Mouse (Mus musculus): ENCODE measurements at regions not wholly inside any gene's neighbourhood (a gene's known extent, or its start where the extent isn't known, plus 50 kb on each side); places are given as distances from the start of the nearest gene placed in this dataset.

- ChIA-PET CTCF (no interaction called here), POLR2A (no interaction called here)
Observed at GRCm38 (mm10) chr1:186412296-186412695, 293.5 kb downstream of the Tgfb2 start.

- CTCF ChIA-PET, result interaction anchor here in 1 of 4 experiments (0.5 kb wide), 1 partner anchor 726 kb away, joined by 3 read pairs; no protein-coding TSS in a partner anchor
- POLR2A ChIA-PET, result interaction anchor here in 1 of 4 experiments (0.6 kb wide), 1 partner anchor 12 kb away, joined by 4 read pairs; no protein-coding TSS in a partner anchor
Observed at GRCm38 (mm10) chr1:186408986-186409441, 291.9 kb upstream of the Lyplal1 start.

- POLR2A ChIA-PET, result no interaction called here
- CTCF ChIA-PET, result interaction anchor here in 1 of 4 experiments (0.6 kb wide), 1 partner anchor 12 kb away, joined by 6 read pairs; no protein-coding TSS in a partner anchor
Observed at GRCm38 (mm10) chr1:186407656-186408055, 290.5 kb upstream of the Lyplal1 start.

- CTCF ChIA-PET, result no interaction called here
- POLR2A ChIA-PET, result no interaction called here
Observed at GRCm38 (mm10) chr1:186405693-186406092, 288.6 kb upstream of the Lyplal1 start.

GRCm38 (mm10) chr1:186399762-186400161 is 282.7 kb upstream of the Lyplal1 start:
- POLR2A ChIA-PET, result no interaction called here
- CTCF ChIA-PET, result interaction anchor here in 1 of 4 experiments (1.0 kb wide), 1 partner anchor 16 kb away, joined by 3 read pairs; no protein-coding TSS in a partner anchor

- POLR2A ChIA-PET, result interaction anchor here in 1 of 4 experiments (0.6 kb wide), 1 partner anchor 29 kb away, joined by 3 read pairs; no protein-coding TSS in a partner anchor
- CTCF ChIA-PET, result interaction anchor here in 3 of 4 experiments (0.6 to 2.3 kb wide), 4 partner anchors 327 to 342 kb away, joined by 4 to 7 read pairs (median 4); no protein-coding TSS in a partner anchor
Observed at GRCm38 (mm10) chr1:186393005-186393404, 275.9 kb upstream of the Lyplal1 start.

- ChIA-PET CTCF (interaction anchor here in 2 of 4 experiments (0.7 to 2.0 kb wide), 2 partner anchors 106 to 337 kb away, joined by 4 to 5 read pairs; no protein-coding TSS in a partner anchor), POLR2A (interaction anchor here in 1 of 4 experiments (0.6 kb wide), 1 partner anchor 104 kb away, joined by 6 read pairs; no protein-coding TSS in a partner anchor)
Observed at GRCm38 (mm10) chr1:186384440-186384839, 267.3 kb upstream of the Lyplal1 start.

- ChIA-PET CTCF (interaction anchor here in 3 of 4 experiments (0.6 to 2.0 kb wide), 8 partner anchors 16 to 339 kb away, joined by 3 to 6 read pairs (median 3); no protein-coding TSS in a partner anchor), POLR2A (no interaction called here)
Observed at GRCm38 (mm10) chr1:186383453-186383852, 266.3 kb upstream of the Lyplal1 start.

- POLR2A ChIA-PET, result no interaction called here
- CTCF ChIA-PET, result interaction anchor here in 2 of 4 experiments (1.0 to 2.0 kb wide), 5 partner anchors 16 to 339 kb away, joined by 3 to 6 read pairs (median 3); no protein-coding TSS in a partner anchor
Observed at GRCm38 (mm10) chr1:186383006-186383405, 265.9 kb upstream of the Lyplal1 start.

GRCm38 (mm10) chr1:186379938-186380847 is 263.1 kb upstream of the Lyplal1 start:
- ChIA-PET CTCF (interaction anchor here in 2 of 4 experiments (0.5 to 1.2 kb wide), 2 partner anchors 24 to 333 kb away, joined by 3 to 4 read pairs; no protein-coding TSS in a partner anchor), POLR2A (no interaction called here)

- ChIA-PET CTCF (no interaction called here), POLR2A (no interaction called here)
Observed at GRCm38 (mm10) chr1:186376906-186377623, 260.0 kb upstream of the Lyplal1 start.

- CTCF ChIA-PET, result no interaction called here
- POLR2A ChIA-PET, result interaction anchor here in 1 of 4 experiments (0.6 kb wide), 1 partner anchor 119 kb away, joined by 11 read pairs; no protein-coding TSS in a partner anchor
Observed at GRCm38 (mm10) chr1:186374009-186374649, 257.0 kb upstream of the Lyplal1 start.

GRCm38 (mm10) chr1:186373386-186373785 is 256.3 kb upstream of the Lyplal1 start:
- CTCF ChIA-PET, result no interaction called here

GRCm38 (mm10) chr1:186372770-186373353 is 255.8 kb upstream of the Lyplal1 start:
- CTCF ChIA-PET, result no interaction called here

More at GRCm38 (mm10) chr1:186373386-186373785, 256.3 kb upstream of the Lyplal1 start:
- POLR2A ChIA-PET, result interaction anchor here in 1 of 4 experiments (0.6 kb wide), 1 partner anchor 120 kb away, joined by 11 read pairs; no protein-coding TSS in a partner anchor

GRCm38 (mm10) chr1:186363356-186363755 is 246.2 kb upstream of the Lyplal1 start:
- CTCF ChIA-PET, result no interaction called here
- POLR2A ChIA-PET, result interaction anchor here in 1 of 4 experiments (1.4 kb wide), 1 partner anchor 15 kb away, joined by 4 read pairs; no protein-coding TSS in a partner anchor

More at GRCm38 (mm10) chr1:186372770-186373353, 255.8 kb upstream of the Lyplal1 start:
- POLR2A ChIA-PET, result no interaction called here

GRCm38 (mm10) chr1:186358011-186358670 is 241.0 kb upstream of the Lyplal1 start:
- CTCF ChIA-PET, result no interaction called here
- POLR2A ChIA-PET, result no interaction called here

- CTCF ChIA-PET, result no interaction called here
- POLR2A ChIA-PET, result no interaction called here
Observed at GRCm38 (mm10) chr1:186354742-186355141, 237.6 kb upstream of the Lyplal1 start.

GRCm38 (mm10) chr1:186354072-186354471 is 237.0 kb upstream of the Lyplal1 start:
- CTCF ChIA-PET, result no interaction called here
- POLR2A ChIA-PET, result interaction anchor here in 1 of 4 experiments (0.6 kb wide), 1 partner anchor 145 kb away, joined by 3 read pairs; no protein-coding TSS in a partner anchor
